Mouse (Mus musculus): Measurements from ENCODE around the gene Cks1b. TPM values are rescaled to one million over a fixed set of nuclear protein-coding genes. Genes with fewer than 3 reads are reported as not detected.

The Cks1b gene
- total and polyA plus RNA-seq, 2 experiments from 2014 or later, result 24.5 to 93.9 TPM

DNA sequence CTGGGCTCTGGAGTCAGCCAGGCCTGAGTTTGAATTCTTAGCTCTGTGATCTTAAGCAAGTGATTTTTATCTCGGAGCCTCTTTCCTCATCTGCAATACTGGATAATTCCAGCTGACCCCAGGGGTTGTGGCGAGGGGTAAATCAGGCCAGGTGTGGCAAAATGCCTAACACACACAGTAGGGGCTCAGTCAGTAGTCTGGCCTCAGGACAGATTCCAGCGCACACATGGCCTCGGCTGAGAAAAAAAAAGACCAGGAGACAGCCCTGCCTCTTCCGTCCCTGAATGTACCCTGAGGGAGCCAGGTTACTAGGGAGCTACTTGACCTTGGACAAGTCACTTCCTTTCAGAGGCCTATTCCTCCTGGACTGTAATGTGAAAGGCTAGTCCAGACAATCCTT, 35.2 kb downstream of the Cks1b start:
- Histone ChIP-seq H3K36me3 (ENCODE audit: insufficient read depth) (no peaks in the 10 kb centered on the region), H3K4me2 (ENCODE audit: low read depth) (no peak overlapping the region), H3K27ac (ENCODE audit: low read depth, low read length) (no peak overlapping the region), H3K9ac (no peak overlapping the region), H3K4me3 (ENCODE audit: low read depth, low read length) (no peak overlapping the region), H3K9me3 (ENCODE audit: low read length) (no peaks in the 10 kb centered on the region), H3K4me1 (ENCODE audit: insufficient read depth) (peaks cover 3% of the 10 kb centered on the region), H3K27me3 (ENCODE audit: insufficient read depth, low read length) (no peaks in the 10 kb centered on the region)
- no peak for TF ChIP-seq CTCF (IDR thresholded peaks at IDR 0.05; ENCODE audit: low read depth)
- no peak for ATAC-seq
- WGBS, result 84% methylated on average over 5 of the region's 5 CpGs
- no peak for DNase-seq

DNA sequence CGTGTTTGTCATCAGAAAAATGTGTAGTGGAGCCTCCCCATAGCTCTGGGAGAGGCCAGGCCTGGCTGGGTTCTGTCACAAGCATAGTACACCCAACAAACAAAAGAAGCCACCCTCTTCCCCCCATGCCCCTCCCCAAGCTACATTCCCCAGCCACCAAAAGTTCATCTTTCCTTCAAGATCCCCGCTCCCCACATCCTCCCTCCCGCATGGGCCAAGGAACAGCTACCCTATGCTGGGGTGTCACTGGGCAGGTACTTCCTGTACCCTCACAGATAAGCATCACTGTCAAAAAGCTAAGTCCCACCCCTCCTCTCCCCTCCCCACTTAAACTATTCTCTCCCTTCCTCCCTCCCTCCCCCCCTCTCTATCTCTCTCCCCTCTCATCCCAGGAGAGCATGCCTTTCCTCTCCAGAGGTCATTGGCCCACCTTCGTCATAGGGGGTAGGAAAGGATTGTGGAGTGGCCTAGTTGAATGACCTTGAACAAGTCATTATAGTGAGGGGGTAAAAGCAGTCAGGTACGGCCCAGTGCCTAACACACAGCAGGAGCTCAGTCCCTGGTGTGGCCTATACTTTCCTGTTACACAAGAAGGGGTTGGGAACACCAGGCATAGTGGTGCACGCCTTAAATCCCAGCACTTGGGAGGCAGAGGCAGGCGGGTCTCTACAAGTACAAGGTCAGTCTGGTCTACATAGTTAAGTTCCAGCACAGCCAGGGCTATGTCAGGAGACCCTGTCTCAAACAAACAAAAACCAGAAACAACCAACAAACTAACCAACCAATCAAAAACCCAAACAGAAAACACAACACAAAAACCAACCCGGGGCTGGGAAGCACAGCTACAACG, 35.9 kb downstream of the Cks1b start:
- no peak for DNase-seq
- Histone ChIP-seq H3K4me3 (ENCODE audit: low read depth, low read length) (no peak overlapping the region), H3K36me3 (ENCODE audit: insufficient read depth) (no peaks in the 10 kb centered on the region), H3K27me3 (ENCODE audit: insufficient read depth, low read length) (no peaks in the 10 kb centered on the region), H3K9ac (no peak overlapping the region), H3K9me3 (ENCODE audit: low read length) (no peaks in the 10 kb centered on the region), H3K4me1 (ENCODE audit: insufficient read depth) (peaks cover 4% of the 10 kb centered on the region), H3K27ac (ENCODE audit: low read depth, low read length) (no peak overlapping the region), H3K4me2 (ENCODE audit: low read depth) (no peak overlapping the region)
- no peak for TF ChIP-seq CTCF (IDR thresholded peaks at IDR 0.05; ENCODE audit: low read depth)
- WGBS, result 87% methylated on average over 9 of the region's 9 CpGs
- ATAC-seq, result no peak

DNA sequence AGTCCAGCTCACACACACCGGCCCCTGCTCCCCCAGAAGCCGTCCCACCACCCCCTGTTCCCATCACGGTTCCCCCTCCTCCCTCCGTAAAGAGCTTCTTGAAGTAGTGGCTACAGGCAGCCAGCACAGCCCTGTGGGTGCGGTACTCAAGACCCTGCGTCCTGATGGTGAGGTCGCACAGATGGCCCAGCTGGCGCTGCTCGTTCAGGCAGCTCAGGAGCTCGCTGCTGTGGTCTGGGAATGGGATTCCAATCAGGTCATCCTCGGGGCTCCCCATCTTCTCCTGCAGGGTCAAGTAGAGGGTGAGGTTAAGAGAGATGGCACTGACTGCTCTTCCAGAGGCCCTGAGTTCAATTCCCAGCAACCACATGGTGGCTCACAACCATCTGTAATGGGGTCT, 37.0 kb downstream of the Cks1b start:
- Histone ChIP-seq H3K27me3 (ENCODE audit: insufficient read depth, low read length) (no peaks in the 10 kb centered on the region), H3K4me3 (ENCODE audit: low read depth, low read length) (no peak overlapping the region), H3K9ac (no peak overlapping the region), H3K9me3 (ENCODE audit: low read length) (no peaks in the 10 kb centered on the region), H3K4me2 (ENCODE audit: low read depth) (no peak overlapping the region), H3K27ac (ENCODE audit: low read depth, low read length) (no peak overlapping the region), H3K36me3 (ENCODE audit: insufficient read depth) (no peaks in the 10 kb centered on the region), H3K4me1 (ENCODE audit: insufficient read depth) (peaks cover 4% of the 10 kb centered on the region)
- WGBS, result 87% methylated on average over 11 of the region's 11 CpGs
- DNase-seq (no peak), ATAC-seq (no peak)
- no peak for TF ChIP-seq CTCF (IDR thresholded peaks at IDR 0.05; ENCODE audit: low read depth)

DNA sequence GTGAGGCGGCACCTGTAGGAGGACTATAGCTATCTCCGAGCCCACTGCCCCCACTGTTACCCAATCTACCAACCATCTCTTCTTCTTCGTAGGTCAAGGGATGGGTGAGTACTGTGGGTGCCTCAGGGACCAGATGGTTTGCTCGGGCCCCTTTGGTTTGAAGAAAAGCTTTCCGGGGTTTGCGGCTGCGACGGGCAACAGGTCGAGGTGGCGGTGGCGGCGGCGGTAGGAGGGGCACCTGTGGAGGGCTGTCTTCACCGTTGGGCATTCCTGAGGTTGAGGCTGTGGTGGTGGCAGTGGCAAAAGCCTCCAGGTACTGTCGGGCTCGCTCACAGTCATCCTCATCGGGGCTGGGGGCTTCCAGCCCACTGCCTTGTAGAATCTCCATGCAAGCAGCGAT, 37.5 kb downstream of the Cks1b start:
- no peaks in the 10 kb centered on the region for H3K36me3 ChIP-seq (ENCODE audit: insufficient read depth)
- peaks cover 4% of the 10 kb centered on the region for H3K4me1 ChIP-seq (ENCODE audit: insufficient read depth)
- no peak for TF ChIP-seq CTCF (IDR thresholded peaks at IDR 0.05; ENCODE audit: low read depth)
- no peaks in the 10 kb centered on the region for H3K9me3 ChIP-seq (ENCODE audit: low read length)
- no peak overlapping the region for H3K9ac ChIP-seq
- no peak overlapping the region for H3K4me2 ChIP-seq (ENCODE audit: low read depth)
- DNase-seq (no peak), ATAC-seq (no peak)
- H3K27me3 ChIP-seq (ENCODE audit: insufficient read depth, low read length), result no peaks in the 10 kb centered on the region
- no peak overlapping the region for H3K4me3 ChIP-seq (ENCODE audit: low read depth, low read length)
- 95% methylated on average over 18 of the region's 18 CpGs for WGBS
- H3K27ac ChIP-seq (ENCODE audit: low read depth, low read length), result no peak overlapping the region

DNA sequence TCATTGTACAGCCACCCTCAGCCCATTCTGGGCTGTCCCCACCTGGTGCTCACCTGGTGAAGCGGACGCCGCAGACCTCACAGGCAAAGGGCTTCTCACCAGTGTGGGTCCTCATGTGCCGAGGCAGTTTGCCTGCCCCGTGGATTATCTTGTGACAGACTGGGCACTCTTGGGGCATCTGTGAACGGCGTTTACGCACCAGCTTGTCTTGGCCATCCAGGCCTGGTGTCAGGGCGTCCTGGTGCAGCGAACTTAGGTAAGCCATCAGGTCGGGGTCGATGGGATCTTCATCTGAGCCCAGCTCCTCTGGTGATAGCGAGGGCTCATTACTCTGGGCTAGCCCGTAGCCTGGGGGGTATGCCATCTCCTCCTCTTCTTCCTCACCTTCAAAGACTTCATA, 37.9 kb downstream of the Cks1b start:
- ATAC-seq (no peak), DNase-seq (no peak)
- Histone ChIP-seq H3K9ac (no peak overlapping the region), H3K4me3 (ENCODE audit: low read depth, low read length) (no peak overlapping the region), H3K4me1 (ENCODE audit: insufficient read depth) (peaks cover 4% of the 10 kb centered on the region), H3K27ac (ENCODE audit: low read depth, low read length) (no peak overlapping the region), H3K36me3 (ENCODE audit: insufficient read depth) (no peaks in the 10 kb centered on the region), H3K27me3 (ENCODE audit: insufficient read depth, low read length) (no peaks in the 10 kb centered on the region), H3K4me2 (ENCODE audit: low read depth) (no peak overlapping the region), H3K9me3 (ENCODE audit: low read length) (no peaks in the 10 kb centered on the region)
- WGBS, result 93% methylated on average over 14 of the region's 14 CpGs
- no peak for TF ChIP-seq CTCF (IDR thresholded peaks at IDR 0.05; ENCODE audit: low read depth)

DNA sequence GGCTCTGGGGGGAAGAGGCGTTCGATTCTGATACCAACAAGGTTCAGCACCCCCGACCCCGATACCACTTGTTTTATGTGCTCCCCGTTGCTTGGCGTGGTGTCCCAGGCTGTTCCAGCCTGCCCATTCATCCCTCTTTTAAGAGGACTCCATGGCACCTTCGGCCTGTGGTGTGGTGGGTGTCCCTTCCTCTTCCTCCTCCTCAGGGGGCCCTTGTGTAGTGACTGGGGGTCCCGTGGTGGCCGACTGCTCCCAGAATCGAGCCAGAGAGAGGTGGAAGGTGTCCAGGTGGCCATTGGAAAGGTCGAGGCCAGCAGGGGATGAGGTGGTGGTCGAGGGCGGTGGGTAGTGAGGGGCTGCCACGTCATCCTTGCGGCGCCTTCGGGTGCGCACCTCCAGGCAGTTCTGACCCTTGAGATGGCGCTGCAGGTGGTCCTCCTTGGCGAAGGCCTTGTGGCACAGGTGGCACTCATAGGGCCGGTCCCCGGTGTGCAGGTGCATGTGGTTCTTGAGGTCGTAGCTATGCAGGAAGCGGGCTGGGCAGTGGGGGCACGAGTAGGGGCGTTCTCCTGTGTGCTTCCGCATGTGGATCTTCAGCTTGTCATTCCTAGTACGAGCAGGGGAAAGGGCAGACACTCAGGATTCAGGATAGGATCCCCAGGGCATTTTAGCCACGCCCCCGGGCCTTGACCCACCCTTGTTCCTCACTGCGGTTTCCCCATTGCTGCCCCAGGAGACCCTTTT, 38.6 kb downstream of the Cks1b start:
- no peak for ATAC-seq
- Histone ChIP-seq H3K4me3 (ENCODE audit: low read depth, low read length) (no peak overlapping the region), H3K9ac (no peak overlapping the region), H3K36me3 (ENCODE audit: insufficient read depth) (no peaks in the 10 kb centered on the region), H3K27ac (ENCODE audit: low read depth, low read length) (no peak overlapping the region), H3K4me1 (ENCODE audit: insufficient read depth) (peaks cover 4% of the 10 kb centered on the region), H3K9me3 (ENCODE audit: low read length) (no peaks in the 10 kb centered on the region), H3K27me3 (ENCODE audit: insufficient read depth, low read length) (no peaks in the 10 kb centered on the region), H3K4me2 (ENCODE audit: low read depth) (no peak overlapping the region)
- no peak for DNase-seq
- TF ChIP-seq CTCF (IDR thresholded peaks at IDR 0.05; ENCODE audit: low read depth), result no peak
- 89% methylated on average over 31 of the region's 31 CpGs for WGBS
